Mouse (Mus musculus): Measurements from ENCODE around the gene Mphosph10. TPM values are rescaled to one million over a fixed set of nuclear protein-coding genes. Genes with fewer than 3 reads are reported as not detected.

Mphosph10 gene
- total RNA-seq, 2 experiments from 2014 or later = 19.5 to 24.6 TPM

- DNase-seq (ENCODE audit: low spot score in 2 of 2) = no peak
Measured at GRCm38 (mm10) chr7:64354206-64354605, 37.9 kb downstream of the Mphosph10 start.

GRCm38 (mm10) chr7:64351087-64351486, 41.0 kb downstream of the Mphosph10 start:
- peak; percentile 76 to 81 for DNase-seq (ENCODE audit: low spot score in 2 of 2)

- DNase-seq (ENCODE audit: low spot score in 2 of 2) = peak; percentile 48 to 55
Measured at GRCm38 (mm10) chr7:64349147-64349861, 42.8 kb downstream of the Mphosph10 start.

GRCm38 (mm10) chr7:64347813-64348212, 44.3 kb downstream of the Mphosph10 start:
- DNase-seq (ENCODE audit: low spot score in 2 of 2) = no peak

- DNase-seq (ENCODE audit: low spot score in 2 of 2) = no peak
Measured at GRCm38 (mm10) chr7:64332686-64333085, 59.4 kb downstream of the Mphosph10 start.

GRCm38 (mm10) chr7:64331309-64331708, 60.8 kb downstream of the Mphosph10 start:
- no peak for DNase-seq (ENCODE audit: low spot score in 2 of 2)

GRCm38 (mm10) chr7:64327486-64327885, 64.6 kb downstream of the Mphosph10 start:
- DNase-seq (ENCODE audit: low spot score in 2 of 2) = no peak

- DNase-seq (ENCODE audit: low spot score in 2 of 2) = peak; percentile 88
Measured at GRCm38 (mm10) chr7:64326892-64327291, 65.2 kb downstream of the Mphosph10 start.

Other genes starting within 250 kb of the Mphosph10 start
- under 1 TPM; 0.11 TPM for gene Trpm1, start 238.4 kb downstream of the Mphosph10 start, total RNA-seq (2021)
- 10 to 100 TPM; 16.1 to 17.9 TPM for gene Mtmr10, start 104.6 kb downstream of the Mphosph10 start, total RNA-seq (2021)
- gene Fan1, start 18.2 kb downstream of the Mphosph10 start, total RNA-seq (2021) = 10 to 100 TPM in 1 of 2 experiments, 1 to 10 TPM in 1; 9.1 to 10.9 TPM
- gene Mcee, start 339 bp upstream of the Mphosph10 start, total RNA-seq (2021) = 10 to 100 TPM; 44.0 to 47.0 TPM
- gene Apba2, start 109.4 kb upstream of the Mphosph10 start, total RNA-seq (2021) = 100 to 1,000 TPM; 300 to 305 TPM

Data from layer of hippocampus, postnatal 10 days (tissue).